Mouse (Mus musculus) right cerebral cortex, postnatal 10 days (tissue): ENCODE results near the gene Ap5z1.
A peak's percentile ranks its signal among the peaks of the same experiment; 100 is the strongest.

Experiments
- DNase-seq, 2 experiments: peaks; one replicate each; pipeline ENCODE4 v3.0.0; 2021; ENCODE audit warnings: low spot score in 2 of 2

Gene Ap5z1

DNA sequence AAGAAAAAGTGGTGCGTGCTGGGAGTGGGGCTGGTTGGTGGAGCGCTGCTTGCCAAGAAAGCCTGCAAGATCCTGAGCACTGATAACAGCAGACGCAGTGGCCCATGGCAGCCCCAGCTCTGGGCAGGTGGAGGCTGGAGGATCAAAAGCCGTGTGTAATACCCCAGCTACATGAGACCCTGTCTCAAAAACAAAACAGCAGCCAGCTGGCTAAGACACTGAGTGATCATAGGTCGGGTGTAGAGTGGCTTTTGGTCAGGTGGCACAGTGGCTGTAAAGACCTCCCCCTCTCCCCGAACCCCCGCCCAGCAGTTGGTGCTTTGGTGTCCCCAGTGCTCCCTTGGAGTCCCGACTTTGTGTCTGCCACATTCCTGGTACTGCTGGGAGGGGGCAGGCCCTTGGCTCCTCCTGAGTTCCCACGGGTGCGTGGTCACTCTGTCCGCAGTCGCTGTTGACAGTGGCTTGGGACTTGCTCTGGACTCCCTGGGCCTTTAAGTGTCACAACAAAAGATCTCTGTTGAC, 23.8 kb upstream of the Ap5z1 start:
- DNase-seq, result no peak

DNA sequence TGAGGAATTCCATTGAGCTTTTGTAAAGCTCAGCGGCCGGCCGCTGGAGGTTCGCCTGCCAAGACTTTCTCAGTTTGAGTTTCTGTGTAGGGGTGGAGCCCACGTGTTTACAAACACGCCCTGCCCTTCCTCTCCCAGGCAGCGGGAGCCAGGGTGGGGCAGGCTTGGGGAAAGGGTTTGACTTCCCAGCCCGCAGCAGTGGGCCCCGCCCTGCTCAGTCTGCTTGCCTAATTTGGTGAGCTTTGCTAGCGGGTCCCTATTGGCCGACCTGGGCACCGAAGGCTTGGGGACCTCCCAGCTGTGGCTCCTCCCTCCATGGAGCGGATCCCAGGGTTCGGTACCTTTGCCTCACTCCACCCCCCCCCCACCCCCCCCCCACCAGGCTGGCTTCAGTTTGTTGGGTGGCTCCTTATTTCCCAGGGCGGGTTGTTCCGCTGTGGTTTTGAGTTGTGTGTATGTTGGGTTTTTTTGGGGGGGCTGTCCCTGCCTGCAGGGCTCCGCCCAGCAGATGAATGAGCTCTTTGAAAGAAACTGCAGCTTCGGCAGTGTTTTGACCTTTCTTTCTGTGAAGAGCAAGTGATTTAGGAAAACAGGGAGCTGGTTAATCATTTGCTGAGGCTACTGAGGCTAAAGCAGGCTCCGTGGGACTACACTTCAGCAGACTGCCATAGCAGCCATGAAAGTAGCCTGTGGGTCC, 23.1 kb upstream of the Ap5z1 start:
- DNase-seq, result peak; percentile 69 to 74

DNA sequence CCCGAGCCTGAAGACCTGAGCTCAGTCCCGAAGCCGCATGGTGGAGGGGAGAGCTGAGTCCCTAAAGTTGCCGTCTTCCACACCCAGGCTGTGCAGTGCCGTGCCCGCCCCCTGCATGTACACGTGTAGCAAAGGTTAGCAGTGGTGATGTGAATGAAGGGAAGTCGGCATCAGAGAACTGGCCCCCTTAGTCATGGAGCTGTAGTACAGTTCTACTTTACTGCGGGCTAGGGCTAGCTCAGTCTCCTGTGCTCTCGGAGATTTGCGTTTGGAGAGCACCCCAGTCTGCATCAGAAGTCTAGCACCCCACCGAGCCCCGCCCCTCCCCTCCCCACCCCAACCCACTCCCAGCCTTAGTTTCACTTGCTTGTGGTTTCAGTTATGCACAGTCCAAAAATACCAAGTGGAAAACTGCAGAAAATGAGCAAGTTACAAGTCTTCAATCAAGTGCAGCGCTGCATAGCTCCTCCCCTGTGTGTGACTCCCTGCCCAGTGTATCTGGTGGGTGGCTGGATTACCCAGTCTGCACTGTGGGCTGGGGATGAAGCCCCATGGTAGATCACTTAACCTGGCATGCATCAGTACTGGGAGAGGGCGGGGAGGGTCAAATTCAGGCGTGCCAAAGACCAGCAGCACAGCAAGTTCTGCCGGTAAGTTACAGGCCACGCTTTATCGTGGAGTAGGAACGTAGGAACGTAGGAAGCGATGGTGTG, 22.3 kb upstream of the Ap5z1 start:
- DNase-seq, result no peak

DNA sequence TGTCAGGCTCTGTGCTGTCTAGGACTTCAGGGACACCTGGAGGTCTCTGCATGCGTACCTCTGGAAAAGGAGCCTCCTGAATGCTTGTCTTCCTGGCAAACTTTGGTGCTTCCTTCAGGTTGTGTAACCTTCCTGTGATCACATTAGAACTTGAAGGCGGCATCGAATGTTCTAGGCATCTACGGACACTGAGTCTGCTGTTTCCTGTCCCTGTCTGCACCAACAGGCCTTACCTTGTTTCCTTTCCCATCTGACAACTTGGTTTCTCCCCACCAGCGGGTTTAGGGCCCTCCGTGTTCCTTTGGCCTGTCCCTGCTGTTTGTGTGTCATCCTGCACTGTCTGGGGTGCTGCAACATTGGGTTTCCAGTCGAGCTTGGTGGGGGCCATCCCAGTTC, 21.7 kb upstream of the Ap5z1 start:
- no peak for DNase-seq

DNA sequence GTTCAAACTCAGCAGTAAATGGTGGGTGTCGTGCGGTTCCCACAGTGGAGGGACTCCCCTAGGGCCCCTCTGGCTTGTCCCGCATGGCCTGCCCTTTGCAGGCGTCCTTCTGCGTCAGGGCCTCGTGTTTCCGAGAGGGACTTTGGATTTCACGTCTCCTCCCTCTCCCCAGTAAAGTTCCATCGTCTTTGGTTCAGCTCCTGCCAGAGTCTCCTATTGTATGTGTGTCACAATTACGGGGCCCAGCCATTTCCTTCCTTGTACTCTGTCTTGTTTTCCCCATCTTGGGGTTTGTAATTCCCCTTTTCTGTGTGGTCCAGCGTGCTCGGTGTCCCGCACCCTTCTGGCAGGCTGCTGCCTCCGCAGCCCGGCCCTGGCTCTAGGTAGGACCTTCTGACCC, 20.2 kb upstream of the Ap5z1 start:
- DNase-seq, result no peak

DNA sequence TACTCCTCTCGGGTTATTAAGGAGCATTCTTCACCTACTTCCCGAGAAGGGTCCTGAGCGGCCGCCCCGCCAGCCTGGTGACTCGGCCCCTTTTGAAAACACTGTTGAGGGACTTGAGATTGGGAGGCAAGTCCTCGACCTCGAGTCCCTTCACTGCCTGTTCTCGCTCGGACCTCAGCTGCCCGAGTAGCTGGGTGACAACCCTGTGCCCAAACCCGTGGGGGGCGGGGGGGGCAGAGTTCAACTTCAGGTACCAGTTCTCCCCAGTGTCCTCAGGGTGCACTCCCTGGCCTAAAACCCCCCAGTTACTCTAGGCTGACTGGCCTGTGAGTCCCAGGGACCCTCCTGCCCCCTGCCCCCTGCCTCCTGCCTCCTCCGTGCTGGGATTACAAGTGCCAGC, 19.8 kb upstream of the Ap5z1 start:
- DNase-seq, result no peak

DNA sequence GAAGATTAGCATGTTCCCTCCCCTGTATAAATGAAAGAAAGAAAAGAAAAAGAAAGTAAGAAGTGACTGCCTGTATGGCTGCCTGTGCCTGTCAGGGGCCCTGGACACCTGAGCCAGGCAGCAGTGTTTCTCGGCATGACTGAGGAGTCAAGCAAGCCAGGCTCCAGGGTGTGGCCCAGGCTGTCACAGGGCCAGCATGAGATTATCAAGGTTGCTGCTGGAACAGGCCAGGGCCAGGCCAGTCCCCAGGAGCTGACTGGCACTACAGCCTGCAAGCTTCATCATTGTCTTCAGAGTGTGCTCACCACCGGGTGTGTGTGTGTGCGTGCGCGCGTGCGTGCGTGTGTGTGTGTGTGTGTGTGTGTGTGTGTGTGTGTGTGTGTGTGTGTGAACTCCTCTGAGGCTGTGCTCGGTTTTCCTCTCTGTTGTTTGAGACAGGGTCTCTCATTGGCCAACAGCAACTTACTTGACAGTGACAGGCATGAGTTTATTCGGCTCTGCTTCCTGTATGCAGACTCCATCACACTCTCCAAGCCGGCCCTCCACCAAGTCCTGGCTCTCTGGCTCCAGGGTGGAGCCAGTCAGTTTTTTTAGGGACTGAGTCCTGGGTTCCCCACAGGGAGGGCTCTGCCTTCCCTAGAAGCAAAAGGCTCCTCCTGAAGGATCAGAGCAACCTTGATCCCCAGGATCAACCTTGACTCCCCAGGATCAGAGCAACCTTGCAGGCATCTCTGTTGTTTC, 18.8 kb upstream of the Ap5z1 start:
- DNase-seq, result no peak

DNA sequence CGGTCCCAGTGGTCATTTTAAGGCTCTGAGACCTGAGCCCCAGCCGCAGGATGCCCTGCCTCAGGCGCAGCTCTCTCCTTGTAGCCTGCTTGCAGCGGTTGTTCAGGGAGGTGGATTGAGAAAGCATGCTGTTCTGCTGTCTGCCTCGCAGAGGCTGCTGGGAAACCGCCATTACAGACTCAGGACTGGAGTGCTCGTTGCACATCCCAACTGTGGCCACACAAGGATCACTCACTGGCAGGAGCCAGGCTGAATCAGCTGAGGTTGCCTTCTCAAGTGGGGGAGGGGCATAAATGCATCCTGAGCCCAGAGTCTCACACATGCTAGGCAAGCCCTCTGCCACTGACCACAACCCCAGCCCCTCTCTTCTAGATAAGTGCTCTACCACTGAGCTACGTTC, 18.0 kb upstream of the Ap5z1 start:
- DNase-seq, result no peak

DNA sequence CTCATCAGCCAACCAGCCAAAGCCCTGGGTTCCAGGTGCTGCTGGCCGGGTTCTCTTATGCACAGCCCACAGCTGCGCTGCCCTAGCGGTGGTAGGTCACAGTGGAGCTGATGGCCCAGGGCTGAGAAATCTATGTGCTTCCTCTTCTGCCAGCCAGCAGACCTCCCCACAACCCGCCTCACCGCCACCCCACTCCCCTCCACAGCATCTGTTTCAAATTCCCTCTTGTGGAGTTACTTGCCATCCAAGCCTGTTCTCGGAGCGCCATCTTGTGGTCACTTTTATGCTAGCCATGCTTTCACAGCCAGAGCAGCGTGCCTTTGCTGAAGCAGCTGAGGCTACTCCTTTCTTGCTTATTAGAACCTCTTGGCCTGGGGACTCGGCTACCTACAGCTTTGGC, 15.7 kb upstream of the Ap5z1 start:
- peak; percentile 91 to 94 for DNase-seq

DNA sequence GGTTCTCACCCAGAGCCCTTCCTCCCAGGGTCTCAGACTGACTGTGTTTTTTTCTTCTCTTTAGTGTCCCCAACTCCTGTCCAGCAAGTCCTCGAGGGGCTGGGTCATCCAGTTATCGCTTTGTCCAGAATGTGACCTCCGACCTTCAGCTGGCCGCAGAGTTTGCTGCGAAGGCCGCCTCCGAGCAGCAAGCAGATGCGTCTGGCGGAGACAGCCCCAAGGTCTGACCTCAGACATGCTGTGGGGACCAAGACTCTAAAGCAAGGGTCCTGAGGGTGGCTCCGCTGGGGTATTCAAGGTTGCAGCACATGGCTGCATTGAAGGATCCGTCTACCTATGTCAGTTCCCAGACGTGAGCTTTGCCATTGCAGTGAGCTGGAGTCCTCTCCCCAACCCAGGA, 15.1 kb upstream of the Ap5z1 start:
- DNase-seq, result peak in 1 of 2 experiments; percentile 48

DNA sequence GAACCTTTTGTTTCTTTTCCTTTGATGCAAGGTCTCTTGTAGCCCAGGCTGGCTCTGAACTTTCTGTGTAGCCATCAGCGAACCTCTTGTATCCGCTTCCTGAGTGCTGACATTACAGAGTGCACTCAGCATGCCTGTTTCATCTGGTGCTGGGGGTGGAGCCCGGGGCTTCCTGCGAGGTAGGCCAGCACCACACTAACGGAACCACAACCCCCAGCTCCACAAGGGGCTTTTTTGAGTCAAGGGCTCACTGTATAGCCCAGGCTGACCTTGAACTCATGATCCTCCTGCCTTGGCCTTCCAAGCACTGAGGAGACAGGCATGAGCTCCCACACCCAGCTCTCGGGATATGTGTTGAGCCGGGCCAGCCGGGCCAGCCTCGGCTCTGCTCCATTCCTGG, 12.9 kb upstream of the Ap5z1 start:
- no peak for DNase-seq

DNA sequence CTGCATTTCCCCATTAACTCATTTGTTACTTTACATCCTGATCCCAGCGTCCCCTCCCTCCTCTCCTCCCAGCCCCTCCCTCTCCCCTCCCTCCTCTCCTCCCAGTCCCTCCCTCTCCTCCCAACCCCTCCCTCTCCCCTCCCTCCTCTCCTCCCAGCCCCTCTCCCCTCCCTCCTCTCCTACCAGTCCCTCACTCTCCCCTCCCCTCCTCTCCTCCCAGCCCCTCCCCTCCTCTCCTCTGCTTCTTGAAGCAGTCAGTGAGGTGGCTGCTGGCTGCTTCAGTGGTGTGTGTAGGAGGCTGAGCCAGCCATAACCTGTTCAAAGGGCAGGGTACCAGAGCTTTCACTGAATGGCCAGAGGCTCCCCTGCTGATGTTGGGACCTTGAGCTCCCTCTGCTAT, 12.0 kb upstream of the Ap5z1 start:
- no peak for DNase-seq

DNA sequence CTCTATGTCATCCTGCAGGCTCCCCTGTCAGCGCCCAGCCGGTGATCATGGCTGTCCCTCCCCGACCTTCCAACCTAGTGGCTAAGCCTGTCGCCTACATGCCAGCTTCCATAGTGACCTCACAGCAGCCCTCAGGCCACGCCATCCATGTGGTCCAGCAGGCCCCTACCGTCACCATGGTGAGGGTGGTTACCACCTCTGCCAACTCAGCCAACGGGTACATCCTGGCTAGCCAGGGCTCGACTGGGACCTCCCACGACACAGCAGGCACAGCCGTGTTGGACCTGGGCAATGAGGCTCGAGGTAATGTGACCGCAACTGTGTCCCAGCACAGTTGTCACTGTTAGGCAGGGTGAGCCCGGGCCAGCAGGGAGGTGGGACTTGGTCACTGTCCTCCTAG, 10.0 kb upstream of the Ap5z1 start:
- no peak for DNase-seq

DNA sequence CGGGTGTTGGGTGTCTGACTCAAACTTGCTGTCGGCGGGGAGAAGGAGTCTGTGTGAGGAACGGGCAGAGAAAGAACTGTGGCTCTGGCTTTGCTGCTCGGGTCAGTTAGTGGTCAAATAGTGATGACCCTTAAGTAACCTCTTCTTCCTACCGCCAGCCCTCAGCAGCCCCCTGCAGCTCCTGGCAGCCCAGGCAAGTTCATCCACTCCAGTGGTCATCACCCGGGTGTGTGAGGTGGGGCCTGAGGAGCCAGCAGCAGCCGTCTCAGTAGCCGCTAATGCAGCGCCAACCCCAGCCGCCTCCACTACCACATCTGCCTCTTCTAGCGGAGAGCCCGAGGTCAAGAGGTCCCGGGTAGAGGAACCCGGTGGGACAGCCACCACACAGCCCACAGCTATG, 7.4 kb upstream of the Ap5z1 start:
- no peak for DNase-seq

DNA sequence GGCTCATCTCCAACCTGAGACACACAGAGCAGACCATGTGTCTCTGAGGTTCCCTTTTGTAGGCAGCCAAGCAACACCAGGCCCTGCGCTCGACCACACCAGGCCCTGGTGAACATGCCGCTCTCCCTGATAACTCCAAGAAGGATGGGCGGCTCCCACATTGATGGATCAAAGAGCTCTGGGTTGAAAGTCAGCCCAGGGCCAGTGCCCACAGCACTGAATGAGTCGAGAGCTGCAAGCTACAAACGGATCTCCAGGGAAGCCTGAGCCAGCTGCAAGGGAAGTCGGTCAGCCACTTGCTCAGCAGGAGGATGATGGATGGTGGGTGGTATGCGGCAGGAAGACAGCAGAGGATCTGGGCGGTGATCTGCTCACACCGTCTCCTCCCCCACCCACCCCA, 6.4 kb upstream of the Ap5z1 start:
- DNase-seq, result no peak

DNA sequence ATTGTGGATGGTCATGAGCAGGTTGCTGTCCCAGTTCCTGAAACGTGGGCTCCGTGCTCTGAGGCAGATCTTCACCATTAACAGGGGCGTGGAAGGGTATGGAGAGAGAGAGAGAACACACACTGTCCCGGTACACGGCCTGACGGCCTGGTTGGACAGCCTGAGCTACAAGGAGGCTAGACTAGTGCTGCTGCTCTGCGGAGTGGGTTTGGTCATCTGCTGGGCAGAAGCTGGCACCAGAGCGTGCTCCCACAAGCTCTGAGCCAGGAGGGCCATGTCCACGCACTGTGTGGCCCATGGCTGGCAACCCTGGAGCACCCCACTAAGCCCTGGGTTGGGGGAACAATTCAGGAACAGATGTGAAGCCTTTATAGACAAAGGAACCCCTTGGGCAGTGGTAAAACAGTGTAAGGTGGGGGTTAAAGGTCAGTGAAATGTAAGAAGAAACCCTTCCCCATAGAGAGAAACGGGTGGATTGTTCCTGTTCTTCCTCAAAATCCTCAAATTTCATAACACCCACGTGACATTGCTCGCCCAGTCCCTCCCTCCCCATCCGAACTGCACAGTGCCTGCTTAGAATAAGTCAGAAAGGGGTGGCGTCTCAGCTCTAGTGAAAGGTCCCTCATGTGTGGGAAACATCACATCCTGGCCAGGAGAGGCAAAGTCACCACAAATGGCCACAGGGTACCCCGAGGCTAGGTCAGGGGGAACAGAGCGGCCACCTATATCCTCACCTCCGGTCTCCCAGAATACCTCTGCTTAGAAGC, 4.8 kb upstream of the Ap5z1 start:
- no peak for DNase-seq

DNA sequence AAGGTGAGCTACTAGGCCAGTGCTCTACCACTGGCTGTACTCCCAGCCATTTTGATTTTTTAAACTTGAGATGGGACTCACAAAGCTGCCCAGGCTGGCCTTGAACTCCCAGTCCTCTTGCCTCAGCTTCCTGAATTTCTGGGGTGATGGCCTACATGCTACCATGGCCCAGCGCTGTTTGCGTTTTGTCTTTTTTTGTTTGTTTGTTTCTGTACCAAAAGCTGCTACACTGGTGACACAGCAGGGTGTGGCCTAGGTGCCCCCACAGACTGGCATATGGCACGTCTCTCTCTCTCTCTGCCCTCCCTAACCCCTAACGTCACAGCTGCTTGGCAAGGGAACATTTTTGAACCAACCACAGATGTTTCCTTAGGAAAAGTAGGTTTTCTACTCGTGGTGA, 3.9 kb upstream of the Ap5z1 start:
- no peak for DNase-seq

DNA sequence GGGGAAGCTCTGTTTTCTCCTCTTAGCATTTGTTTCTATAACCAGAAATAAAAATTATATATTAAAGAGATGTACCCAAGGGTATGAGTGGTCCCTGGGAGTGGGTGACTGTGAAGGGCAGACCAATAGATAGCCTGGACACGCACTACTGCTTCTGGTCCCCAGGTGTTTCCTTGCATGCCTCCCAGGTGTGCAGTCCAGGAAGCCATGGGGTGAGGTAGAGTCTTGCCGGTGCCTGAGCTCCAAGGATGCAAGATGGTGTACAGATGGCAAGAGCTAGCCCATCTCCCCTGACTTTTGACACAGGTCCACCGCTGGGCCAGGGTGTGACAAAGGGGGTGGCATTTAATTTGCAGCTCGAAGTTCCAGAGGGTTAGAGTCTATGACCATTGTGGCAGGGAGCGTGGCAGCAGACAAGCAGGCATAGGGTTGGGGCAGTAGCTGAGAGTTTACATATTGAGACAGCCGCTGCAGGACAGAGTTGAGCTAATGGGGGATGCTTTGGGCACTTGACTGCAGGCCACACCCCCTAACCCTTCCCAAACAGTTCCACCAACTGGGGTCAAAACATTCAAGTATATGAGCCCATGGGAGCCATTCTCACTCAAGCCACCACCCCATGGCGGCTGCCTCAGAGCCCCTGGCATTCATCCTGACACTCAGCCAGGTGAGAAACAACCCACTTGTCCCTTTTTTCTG, 1.7 kb upstream of the Ap5z1 start:
- DNase-seq, result no peak

DNA sequence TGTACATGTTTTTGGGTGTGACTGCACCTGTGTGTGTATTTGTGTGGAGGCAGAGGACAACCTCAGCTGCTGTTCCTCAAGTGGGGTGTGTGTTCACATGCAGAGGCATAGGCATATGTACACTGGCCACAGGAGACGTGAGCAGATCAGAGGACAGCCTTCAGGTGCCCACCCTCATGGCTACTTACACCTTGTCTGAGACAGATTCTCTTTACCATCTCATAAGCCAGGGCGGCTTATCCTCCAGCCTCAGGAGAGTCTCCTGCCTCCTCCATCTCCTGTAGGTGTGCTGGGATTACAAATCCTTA, 1.1 kb upstream of the Ap5z1 start:
- DNase-seq, result no peak

DNA sequence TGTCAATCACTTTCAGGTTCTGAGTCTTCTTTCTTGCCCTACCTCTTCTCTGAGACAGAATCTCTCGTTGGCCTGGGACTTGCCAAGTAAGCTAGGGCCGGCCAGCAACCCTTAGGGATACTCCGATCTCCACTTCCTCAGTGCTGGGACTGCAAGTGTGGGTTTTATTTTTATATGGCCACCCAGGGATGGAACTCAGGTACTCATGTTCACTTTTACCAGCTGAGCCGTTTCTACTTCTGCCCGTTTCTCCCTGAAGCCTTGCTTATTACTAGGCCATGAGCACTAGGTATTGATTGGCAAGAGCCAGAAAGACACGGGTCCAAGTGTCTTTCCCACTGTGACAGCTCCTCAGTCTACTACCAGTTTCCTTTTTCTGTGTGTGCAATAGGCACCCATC, 733 bp upstream of the Ap5z1 start:
- DNase-seq, result no peak

DNA sequence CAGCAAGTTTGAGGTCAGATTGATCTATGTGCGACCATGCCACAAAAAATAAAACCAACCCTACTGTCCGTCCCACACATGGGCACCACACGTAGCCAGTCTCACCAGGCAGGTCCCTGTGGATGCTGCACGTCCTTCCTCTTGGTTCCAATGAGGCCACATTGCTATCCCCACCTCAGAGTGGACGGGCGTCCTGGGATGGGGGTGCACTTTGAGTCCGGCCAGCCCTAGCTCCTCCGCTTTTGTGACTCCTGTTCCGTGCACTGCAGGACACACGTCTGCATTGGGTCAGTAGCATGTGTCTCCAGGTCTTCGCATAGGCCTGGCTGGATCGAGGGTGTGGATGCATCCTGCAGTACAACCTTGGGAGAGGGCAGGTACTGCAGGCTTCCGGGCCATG, 4.6 kb downstream of the Ap5z1 start:
- DNase-seq, result no peak

DNA sequence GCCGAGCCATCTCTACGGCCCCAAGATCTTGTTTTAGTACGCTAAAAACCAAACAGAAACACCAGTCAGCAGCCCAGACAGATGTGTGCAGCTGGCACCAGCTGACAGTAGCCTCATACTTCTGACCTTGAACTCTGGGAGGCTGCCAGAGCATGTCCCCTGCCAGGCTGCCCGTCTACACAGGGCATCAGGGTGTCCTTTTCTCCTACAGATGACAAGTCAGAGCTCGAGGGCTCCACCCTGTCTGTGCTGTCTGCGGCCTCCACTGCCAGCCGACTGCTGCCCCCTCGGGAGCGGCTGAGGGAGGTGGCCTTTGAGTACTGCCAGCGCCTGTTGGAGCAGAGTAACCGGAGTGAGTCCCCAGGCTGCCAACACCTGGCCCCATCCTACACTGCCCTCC, 6.1 kb downstream of the Ap5z1 start:
- DNase-seq, result no peak
